Mouse (Mus musculus) spleen, postnatal 36 days (tissue): ENCODE measurements around the gene Gm5741.
A peak's percentile ranks its signal among the peaks of the same experiment; 100 is the strongest.

Experiments used
- DNase-seq, 2 experiments: peaks; one replicate each; pipeline ENCODE4 v3.0.0; 2022; ENCODE audit warnings: low spot score in 2 of 2, mixed read lengths in 1 of 2

Gm5741 gene

DNA sequence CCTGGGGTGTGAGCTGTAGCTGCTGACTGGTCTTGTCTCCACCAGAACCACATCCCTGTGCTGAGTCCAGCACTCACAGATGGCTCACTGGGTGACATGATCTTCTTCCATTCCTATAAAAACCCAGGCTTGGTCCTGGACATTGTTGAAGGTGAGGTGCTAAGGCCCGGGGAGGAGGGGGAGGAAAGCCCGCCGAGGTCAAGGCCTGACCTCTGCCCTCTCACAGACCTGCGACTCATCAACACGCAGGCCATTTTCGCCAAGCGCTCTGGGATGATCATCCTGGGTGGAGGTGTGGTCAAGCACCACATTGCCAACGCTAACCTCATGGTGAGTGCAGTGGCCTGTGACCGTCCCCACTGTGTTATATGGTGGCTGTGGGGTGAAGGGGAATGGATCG is 6.4 kb upstream of the Gm5741 start:
- no peak for DNase-seq

DNA sequence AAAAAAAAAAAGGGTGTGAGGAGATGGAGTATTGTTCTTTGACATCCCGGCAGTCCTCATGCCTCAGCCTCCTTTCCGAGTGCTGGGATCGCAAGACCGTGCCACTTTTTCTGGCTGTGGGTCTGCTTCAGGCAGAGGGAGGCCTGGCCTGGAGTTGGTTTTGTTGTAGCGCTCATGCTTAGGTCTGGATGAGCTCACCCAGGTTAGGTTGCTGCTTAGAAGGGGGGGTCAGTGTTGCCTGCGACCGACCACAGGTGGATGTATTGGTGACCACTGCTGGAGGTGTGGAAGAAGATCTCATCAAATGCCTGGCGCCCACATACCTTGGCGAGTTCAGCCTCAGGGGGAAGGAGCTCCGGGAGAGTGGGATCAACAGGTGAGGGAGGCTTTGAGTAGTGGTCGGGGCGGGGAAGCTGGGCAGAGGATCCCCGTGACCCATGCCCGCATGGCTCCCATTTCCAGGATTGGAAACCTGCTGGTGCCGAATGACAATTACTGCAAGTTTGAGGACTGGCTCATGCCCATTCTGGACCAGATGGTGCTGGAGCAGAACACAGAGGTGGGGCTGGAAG is 5.3 kb upstream of the Gm5741 start:
- no peak for DNase-seq

DNA sequence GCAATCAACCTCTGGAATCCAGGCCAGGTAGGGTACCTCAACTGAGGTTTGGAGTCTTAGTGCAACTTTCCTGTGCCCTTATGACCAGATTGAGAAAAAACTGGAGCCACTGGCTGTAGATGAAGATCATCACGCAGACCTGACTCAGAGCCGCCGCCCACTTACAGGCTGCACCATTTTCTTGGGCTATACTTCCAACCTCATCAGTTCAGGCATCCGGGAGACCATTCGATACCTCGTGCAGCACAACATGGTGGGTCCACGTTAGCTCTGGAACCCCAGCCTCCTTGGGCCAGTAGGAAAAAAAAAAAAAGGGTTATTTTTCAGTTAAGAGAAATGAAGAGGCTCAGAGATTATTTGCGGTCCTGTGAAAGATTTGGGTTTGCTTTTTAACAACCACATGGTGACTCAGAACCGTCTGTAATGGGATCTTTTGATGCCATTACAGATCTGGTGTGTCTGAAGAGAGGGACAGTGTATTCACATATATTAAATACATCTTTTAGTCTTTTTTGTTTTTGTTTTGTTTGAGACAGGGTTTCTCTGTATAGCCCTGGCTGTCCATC is 4.7 kb upstream of the Gm5741 start:
- DNase-seq: no peak

DNA sequence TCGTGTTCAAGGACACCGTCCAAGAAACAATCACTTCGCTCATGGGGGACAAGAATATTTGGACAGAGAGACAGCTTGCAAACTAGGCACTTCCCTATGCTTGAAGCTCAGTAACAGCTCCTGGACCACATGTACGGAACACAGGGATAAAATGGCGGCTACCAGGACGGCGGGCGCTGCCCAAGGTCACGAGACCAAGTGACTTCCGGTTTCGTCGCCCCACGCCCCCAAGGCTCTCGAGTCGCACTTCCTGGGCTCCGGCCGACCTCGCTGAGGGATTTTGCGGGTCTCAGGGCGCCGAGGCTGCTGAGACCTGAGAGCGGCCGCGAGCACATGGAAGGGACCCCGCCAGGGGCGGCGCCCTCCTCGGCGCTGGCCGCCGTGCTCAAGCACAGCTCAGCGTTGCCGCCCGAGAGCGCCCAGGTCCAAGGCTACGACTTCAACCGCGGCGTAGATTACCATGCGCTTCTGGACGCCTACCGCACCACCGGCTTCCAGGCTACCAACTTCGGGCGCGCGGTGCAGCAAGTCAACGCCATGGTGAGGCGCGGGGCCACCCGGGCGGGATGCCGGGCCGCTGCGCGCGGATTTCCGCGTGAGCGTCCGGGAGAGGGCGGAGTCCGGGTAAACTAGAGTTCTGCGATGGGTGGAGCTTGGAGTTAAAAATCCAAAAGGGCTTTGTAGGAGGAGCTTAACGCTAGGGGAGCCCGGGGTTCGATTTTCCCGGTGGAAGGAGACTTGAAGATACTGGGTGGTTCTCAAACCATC is 3.9 kb upstream of the Gm5741 start, which contains the start of gene Dhps:
TSS of gene Dhps (plus strand) at position 244 of the 768 bp plus-strand sequence.
- peak; percentile 89 to 92 for DNase-seq

DNA sequence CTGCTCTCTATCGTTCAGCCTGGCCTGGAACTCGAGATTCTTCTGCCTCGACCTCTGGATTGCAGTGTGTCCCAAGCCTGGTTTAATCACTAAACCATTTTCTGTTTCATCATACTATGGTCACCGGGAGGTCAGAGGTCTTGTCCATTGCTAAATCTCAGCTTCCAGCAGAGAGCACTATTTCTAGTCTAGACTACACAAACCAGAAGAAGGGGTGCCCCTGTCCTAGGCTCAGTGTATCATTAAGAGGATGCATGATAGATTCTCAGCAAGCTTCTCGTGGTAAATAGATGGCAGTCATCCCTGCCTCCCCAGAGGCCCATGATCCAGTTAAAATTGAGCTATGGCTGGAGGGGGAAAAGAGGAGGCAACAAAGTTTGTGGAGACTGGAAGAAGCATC is 3.3 kb upstream of the Gm5741 start:
- no peak for DNase-seq

DNA sequence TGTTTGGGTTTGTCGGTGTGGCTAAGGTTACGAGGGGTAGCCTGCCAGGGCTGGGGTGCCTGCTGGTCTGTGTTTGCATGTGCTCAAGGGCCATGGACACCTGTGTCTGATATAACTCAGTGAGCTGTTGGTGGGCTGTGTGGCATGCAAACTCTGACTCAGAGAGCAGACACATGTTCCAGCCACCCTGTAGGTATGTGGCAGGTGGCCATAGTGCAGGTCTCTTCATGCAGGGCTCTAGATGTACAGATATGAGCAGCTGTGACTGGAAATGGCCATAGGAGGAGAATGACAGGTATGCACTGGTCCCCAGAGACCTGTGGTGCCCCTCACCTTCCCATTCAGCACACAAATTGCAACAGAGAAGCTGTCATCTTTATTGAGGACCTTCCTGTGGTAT is 627 bp downstream of the Gm5741 start:
- no peak for DNase-seq

DNA sequence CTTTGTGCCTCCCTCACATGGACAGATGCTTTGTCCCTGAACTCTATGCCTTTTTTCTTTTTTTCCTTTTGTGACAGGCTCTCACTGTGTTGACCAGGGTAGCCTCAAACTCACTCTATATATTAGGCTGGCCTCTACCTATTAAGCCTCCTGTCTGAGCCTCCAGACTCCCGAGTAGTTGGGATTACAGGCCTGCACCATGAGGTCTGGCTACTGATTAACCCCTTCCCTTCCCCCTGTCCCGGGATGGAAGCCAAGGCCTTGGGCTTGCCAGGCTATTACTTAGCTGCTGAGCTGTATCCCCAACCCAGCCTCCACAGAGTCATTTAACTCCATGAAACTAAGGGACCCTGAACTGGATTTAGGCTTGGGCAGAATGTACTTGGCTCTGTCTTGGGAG is 2.6 kb downstream of the Gm5741 start:
- no peak for DNase-seq

DNA sequence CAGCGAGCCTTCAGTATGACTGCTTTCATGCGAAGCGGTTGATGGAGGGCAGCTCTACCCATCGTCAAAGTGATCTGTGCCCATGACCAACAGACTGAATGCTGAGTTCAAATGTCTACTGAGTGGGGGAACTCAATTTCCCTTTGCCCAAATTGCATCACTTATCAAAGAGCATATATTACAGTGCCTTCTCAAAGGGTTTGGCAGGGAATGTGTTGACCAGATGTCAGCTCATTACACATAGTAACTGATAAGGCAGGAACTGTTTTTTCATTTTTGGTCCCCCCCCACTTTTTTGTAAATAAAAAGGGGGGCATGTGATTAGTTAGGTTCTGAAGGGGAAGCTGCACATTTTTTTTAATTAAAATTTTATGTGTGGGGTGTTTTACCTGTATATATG is 5.2 kb downstream of the Gm5741 start:
- DNase-seq: no peak

DNA sequence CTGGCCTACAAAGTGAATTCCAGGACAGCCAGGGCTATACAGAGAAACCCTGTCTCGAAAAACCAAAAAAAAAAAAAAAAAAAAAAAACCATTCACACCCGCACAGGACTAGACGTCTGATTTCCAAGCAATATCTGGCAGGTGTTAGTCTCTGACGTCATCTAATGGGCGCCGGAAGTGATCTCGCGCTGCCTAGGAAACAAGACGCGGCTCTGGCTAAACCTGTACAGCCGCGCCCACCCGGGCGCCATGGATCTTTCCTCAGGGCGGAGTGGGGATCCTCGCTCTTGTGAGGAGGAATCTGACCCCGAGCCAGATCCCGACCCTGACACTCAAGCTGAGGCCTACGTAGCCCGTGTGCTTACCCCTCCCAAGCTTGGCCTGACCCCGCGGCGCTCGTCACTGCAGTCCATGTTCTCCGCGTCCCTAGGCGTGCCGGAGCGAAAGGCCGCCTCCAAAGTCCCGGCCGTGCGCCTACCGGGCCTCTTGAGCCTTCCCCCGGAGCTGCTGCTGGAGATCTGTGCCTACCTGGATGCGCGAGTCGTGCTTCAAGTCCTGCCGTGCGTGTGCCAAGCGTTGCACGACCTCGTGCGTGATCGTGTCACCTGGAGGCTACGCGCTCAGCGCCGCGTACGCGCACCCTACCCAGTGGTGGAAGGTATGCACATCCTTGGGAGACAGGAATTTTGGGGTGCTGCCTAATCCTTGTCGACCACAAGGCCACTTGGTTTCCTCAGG is 7.7 kb downstream of the Gm5741 start, which contains the start of gene Fbxw9:
TSS of gene Fbxw9 (plus strand) at position 177 of the 738 bp plus-strand sequence.
- peak; percentile 83 to 87 for DNase-seq

DNA sequence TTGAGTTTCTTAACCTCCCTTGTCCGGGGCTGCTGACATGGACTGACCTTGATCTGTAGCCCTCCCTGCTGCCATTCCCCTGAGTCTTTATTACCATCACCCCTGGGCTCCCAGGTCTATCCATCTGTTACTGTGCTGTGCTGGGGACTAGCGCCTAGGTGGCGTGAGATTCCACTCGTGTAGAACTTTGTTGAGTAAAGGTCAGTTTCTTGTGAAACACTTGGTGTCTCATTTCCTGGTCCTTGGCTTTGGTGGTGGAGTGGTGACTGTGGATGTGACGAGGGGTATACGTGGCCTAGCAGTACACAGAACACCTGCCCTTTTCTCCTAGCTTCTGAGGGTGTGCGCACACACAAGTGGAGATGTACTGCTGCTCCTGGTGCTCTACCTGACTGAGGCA is 10.4 kb downstream of the Gm5741 start:
- no peak for DNase-seq

DNA sequence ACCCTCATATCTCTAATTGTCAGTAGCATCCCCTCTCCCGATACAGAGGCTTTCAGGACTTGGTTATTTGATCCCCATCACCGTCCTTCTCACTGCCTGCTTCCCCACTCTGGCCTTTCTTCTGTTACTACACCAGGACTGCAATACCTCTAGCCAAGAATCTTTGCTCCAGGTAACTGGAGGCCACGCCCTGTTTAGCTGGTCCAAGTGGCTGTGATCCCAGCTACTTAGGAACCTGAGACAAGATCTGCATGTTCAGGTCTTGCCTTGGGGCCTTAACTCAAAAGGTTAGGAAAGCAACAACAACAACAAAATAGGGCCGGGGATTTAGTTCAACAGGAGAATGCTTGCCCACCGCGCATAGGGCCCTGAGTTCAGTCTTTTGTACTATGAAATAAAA is 24.2 kb downstream of the Gm5741 start:
- DNase-seq: no peak

DNA sequence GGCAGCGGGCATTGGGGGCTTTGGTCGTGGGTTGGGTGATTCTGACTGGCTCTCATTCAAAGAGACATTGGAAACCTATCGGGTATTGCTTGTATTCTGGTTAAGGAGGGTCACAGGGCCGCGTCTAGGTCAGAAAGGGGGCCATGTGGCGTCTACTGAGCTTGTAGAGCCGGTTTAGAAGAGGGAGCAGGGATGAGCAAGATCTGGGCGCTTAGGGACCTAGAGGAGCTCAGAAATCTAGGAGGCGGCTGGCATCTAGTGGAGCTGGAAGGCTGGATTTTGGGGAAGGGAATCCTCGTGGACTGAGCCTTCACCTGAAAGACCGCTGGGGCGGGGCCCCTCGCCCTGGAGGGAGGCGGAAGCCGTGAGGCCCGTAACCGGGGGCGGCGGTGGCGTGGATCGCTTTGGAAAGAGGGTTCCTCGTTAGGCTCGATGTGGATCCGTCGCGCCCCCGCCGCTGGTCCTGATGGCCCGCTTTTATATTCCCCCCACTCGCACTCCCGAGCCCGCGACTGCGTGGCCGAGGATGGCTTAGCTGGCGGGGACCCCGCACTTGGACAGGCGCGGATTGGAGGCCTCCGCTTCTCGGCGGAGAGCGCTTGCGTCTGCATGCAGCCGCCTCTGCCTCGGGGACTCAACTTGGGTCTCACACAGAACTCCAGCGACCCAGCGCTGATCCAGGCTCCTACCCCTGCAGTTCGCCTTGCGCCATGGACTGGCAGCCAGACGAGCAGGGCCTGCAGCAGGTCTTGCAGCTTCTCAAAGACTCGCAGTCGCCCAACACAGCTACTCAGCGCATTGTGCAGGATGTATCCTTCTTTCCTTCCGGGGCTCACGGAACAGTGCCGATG is 29.9 kb downstream of the Gm5741 start:
- DNase-seq: peak; percentile 54 to 59

DNA sequence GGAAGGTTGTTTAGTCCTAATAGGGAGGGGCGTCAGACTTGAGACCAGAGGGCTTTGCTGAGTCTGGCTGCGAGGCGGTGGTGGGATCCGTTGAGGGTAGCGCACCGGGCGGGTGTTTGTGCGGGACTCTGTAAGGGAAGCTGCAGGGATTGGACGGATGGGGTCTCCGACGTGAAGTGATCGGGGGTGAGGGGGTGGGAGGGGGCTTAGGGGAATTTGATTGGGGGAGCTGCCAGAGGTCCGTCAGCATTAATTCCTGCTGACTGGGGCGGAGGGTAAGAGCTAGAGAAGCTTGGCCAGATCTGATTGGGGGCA is 30.5 kb downstream of the Gm5741 start:
- DNase-seq: no peak

DNA sequence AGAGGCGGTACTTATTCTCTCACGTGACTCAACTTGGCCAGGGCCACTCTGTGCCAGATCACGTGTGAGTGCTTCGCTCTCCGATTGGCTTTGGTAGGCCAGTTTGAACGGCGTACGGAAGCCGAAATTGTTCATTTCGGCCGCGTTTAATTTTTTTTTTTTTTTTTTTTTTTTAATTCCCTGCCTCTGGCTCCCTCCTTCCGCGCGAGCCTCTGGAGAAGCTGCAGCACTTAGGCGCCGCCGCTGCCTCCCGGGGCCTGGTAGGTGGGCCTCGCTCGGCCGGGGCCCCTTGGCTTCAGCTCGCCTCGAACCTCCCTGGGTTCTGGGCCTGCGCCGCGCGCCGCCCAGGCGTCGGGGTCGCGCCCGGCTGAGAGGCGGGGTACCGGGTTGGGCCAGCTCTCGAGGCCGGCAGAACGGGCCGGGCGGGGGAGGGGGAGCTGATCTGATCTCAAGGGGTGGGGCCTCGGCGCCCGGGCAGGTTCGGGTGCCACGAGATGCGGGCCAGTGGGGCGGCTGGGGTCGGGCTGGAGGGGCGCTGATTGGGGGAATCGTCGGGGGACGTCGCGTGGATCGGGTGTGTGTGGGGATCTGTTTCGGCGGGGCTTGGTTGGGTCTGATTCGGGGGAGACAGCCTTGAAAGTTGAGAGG is 30.9 kb downstream of the Gm5741 start, which contains the start of gene Tnpo2:
TSS of gene Tnpo2 (plus strand) at position 198 of the 648 bp plus-strand sequence.
- peak; percentile 92 to 94 for DNase-seq

DNA sequence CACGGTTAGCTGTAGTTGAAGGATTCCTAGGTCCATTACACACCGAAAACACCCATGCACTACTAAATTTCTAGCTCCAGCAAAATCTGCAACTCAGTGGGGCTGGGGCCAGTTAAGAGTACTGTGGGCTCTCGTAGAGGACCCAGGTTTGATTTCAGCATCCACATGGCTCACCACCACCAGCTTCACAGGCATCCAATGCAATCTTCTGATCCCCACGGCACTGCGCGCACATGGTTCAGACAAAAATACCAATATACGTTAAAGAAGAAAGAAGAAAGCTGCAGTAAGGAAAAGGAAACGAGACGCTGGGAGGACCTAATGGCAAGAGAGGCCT is 31.4 kb downstream of the Gm5741 start:
- DNase-seq: no peak

DNA sequence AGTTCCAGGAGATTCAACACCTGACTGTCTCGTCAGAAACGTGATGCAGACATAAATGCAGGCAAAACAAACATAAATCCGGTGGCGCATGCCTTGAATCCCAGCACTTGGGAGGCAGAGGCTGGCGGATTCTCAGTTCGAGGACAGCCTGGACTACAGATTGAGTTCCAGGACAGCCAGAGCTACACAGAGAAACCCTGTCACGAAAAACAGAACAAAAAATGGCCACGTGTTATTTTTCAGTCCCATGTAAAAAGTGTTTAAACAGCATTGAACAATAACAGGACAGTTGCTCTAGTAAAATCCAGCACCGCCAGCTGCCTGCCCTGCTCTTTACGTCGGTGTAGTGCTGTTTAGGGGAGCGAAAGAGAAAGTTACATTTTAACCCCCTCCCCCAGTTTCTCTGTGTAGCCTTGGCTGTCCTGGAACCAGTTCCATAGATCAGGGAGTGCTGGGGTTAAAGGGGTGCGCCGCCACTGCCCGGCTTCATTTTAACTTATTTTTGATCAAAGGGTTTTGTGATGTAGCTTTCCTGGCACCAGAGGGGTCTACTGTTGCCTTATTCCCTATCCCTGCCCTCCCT is 32.0 kb downstream of the Gm5741 start:
- DNase-seq: peak in 1 of 2 experiments; percentile 31

DNA sequence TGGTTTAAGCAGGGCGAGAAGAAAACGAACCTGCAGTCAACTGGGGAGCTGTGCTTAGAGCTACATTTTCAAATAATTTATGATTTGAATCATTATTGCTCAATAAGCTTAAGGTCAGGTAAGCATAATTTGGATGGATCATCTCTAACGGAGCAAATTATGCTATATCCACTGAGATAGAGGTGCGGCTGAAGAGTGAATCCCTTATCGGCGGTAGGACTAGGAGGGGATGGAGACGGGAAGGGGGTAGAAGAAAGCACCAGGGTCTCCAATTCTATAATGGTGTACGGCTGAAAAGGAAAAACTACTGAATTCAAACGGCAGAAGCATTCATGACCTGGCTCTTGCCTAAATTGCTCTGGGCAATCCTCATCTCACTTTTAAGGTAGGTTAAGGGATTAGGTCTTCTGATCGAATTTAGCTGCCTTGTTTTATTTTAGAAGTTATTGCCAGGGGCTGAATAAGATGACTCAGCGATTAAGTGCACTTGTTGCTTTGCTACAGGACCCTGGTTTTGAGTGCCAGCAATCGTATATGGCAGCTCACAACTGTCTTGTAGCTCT is 32.5 kb downstream of the Gm5741 start:
- DNase-seq: no peak

DNA sequence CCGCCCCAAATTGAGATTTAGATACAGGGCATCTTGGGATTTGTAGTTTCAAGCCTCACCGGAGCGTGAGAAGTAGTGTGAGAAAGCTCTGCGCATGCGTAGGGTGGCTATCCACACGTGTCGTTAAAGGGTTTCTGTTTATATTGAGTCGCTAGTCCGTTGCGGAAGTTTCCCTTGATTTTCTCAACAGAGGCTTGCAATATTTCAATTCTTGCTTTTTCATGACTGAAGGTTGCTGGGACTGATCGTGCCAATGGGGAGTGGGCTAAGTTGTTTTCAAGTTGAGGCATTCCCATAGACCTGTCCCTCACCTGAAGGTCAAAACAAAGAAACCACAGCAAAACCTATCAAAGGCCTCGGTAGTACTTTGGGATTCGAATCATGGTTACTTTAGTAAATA is 33.0 kb downstream of the Gm5741 start:
- peak; percentile 82 to 89 for DNase-seq

DNA sequence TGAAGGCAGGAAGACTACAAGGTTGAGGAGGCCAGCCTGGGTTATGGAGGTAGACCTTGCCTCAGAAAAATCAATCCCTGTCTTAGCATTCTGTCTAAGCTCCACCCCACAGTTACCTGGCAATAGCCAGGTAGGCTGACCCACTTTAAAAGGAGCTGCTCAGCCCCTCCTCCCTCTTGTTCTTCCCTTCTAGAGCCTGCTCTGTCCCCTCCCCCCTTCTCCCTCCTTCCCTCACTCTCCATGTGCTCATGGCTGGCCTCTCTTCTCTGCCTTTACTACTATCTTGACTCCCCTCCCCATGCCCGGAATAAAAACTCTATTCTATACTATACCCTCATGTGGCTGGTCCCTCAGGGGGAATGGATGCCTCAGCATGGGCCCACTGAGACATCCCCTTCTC is 33.9 kb downstream of the Gm5741 start:
- DNase-seq: no peak

DNA sequence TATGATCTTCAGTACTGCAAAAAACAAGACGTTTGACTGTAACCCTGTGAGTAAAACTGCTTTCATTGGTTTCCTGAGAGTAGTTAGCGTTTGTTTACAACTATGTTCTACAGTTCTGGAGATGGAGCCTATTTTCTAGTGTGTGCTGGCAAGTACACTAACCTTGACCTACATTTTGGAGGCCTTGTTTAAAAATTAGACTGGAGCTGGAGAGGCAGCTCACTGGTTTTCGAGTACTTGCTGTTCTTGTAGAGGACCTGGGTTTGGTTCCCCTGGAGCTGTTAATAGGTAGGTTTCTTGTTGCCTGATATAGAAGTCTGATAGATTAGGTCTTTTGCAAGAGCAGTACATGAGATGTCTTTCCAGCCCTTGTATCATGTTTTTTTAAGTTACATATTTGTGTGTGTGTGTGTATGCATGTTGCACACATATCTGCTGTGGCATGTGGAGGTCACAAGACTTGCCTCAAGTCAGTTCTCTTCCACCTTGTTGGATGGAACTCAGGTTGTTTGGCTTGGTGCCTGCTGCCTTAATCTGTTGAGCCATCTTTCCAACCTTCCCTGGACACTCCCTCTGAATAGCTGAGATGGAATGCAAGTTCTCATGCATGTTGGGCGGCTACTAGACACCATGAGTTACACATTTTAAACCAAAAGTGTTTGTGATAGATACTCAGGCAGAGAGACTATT is 35.0 kb downstream of the Gm5741 start:
- DNase-seq: no peak
